Mouse (Mus musculus): ENCODE data around the gene Crybg1. TPM values are rescaled to one million over a fixed set of nuclear protein-coding genes. Genes with fewer than 3 reads are reported as not detected.

Gene Crybg1
- polyA plus RNA-seq, 1 experiment from 2014 or later: 1.1 TPM

- no peaks in the 10 kb centered on the region for H3K4me1 ChIP-seq (ENCODE audit: control insufficient read depth, insufficient read depth, low read length)
- no peak overlapping the region for H3K27ac ChIP-seq (replicated peaks; ENCODE audit: low read depth, low read length)
- ATAC-seq (replicated peaks; ENCODE audit: insufficient number of reproducible peaks, low FRiP score, low TSS enrichment, low read depth): no peak
- DNase-seq (ENCODE audit: low spot score): no peak
- no peak overlapping the region for H3K4me2 ChIP-seq (ENCODE audit: low read depth, low read length)
- no peaks in the 10 kb centered on the region for H3K9me3 ChIP-seq (replicated peaks; ENCODE audit: control insufficient read depth, low read length)
- H3K27me3 ChIP-seq (ENCODE audit: control insufficient read depth, insufficient read depth, low read length): no peaks in the 10 kb centered on the region
- WGBS: 86% methylated on average over 5 of the region's 5 CpGs
- H3K4me3 ChIP-seq (ENCODE audit: low read depth, low read length): no peak overlapping the region
- H3K9ac ChIP-seq (replicated peaks; ENCODE audit: low read length): no peak overlapping the region
- H3K36me3 ChIP-seq (replicated peaks; ENCODE audit: control insufficient read depth, insufficient read depth, low read depth, low read length): no peaks in the 10 kb centered on the region
Measured at GRCm38 (mm10) chr10:44116796-44117195, 31.9 kb downstream of the Crybg1 start.

DNA sequence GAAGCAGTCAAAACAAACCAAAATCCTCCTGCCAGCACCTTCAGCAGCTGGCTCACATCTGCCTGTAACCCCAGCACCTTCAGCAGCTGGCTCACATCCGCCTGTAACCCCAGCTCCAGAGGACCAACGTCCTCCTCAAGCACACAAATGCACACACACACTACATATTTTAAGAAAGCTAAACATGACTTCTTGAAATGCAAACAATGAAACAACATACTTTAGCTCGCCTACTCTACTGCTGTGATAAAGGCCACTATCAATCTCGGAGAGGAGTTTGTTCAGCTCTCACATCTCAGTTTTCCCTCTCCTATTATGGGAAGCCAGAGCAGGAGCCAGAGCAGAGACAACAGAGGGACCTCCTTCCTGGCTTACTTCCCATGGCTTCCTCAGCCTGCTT, 34.0 kb downstream of the Crybg1 start:
- no peaks in the 10 kb centered on the region for H3K27me3 ChIP-seq (ENCODE audit: control insufficient read depth, insufficient read depth, low read length)
- 57% methylated on average over 4 of the region's 4 CpGs for WGBS
- H3K36me3 ChIP-seq (replicated peaks; ENCODE audit: control insufficient read depth, insufficient read depth, low read depth, low read length): no peaks in the 10 kb centered on the region
- H3K9me3 ChIP-seq (replicated peaks; ENCODE audit: control insufficient read depth, low read length): no peaks in the 10 kb centered on the region
- no peak overlapping the region for H3K4me2 ChIP-seq (ENCODE audit: low read depth, low read length)
- no peak for DNase-seq (ENCODE audit: low spot score)
- H3K9ac ChIP-seq (replicated peaks; ENCODE audit: low read length): no peak overlapping the region
- no peak overlapping the region for H3K4me3 ChIP-seq (ENCODE audit: low read depth, low read length)
- no peak for ATAC-seq (replicated peaks; ENCODE audit: insufficient number of reproducible peaks, low FRiP score, low TSS enrichment, low read depth)
- H3K4me1 ChIP-seq (ENCODE audit: control insufficient read depth, insufficient read depth, low read length): no peaks in the 10 kb centered on the region
- H3K27ac ChIP-seq (replicated peaks; ENCODE audit: low read depth, low read length): no peak overlapping the region

DNA sequence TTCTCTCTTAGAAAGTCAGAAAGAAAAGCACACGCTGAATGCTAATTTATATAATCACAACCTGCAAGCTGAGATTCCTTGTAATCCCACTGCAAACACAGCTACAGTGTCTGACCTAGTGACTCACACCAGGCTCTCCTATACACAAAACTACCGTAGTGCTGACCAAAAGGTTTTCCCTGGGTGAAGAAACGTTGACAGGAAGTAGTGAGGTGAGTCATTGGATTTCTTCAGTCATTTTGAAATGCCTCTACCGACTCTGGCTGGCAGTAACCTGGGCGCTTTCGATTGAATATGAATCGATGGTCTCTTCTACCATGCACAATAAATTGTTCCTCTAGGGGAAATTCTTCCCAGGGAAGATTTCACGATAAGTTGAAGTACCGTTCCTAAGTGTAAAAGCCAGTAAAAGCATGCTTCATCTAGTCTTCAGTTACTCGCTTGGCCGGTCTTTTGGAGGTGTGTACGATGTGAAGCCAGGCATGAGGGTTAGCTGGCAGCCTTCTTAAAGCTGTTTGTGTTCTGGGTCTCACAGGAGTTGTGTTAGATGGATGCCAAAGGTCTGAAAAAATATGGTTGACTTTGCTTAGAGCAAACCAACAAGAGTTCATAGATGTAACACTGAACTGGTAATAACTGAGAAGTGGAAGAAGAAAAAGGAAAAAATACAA, 36.5 kb downstream of the Crybg1 start:
- H3K27me3 ChIP-seq (ENCODE audit: control insufficient read depth, insufficient read depth, low read length): no peaks in the 10 kb centered on the region
- no peaks in the 10 kb centered on the region for H3K36me3 ChIP-seq (replicated peaks; ENCODE audit: control insufficient read depth, insufficient read depth, low read depth, low read length)
- H3K27ac ChIP-seq (replicated peaks; ENCODE audit: low read depth, low read length): no peak overlapping the region
- 86% methylated on average over 12 of the region's 12 CpGs for WGBS
- ATAC-seq (replicated peaks; ENCODE audit: insufficient number of reproducible peaks, low FRiP score, low TSS enrichment, low read depth): no peak
- no peaks in the 10 kb centered on the region for H3K9me3 ChIP-seq (replicated peaks; ENCODE audit: control insufficient read depth, low read length)
- no peaks in the 10 kb centered on the region for H3K4me1 ChIP-seq (ENCODE audit: control insufficient read depth, insufficient read depth, low read length)
- H3K4me2 ChIP-seq (ENCODE audit: low read depth, low read length): no peak overlapping the region
- DNase-seq (ENCODE audit: low spot score): no peak
- no peak overlapping the region for H3K4me3 ChIP-seq (ENCODE audit: low read depth, low read length)
- no peak overlapping the region for H3K9ac ChIP-seq (replicated peaks; ENCODE audit: low read length)

DNA sequence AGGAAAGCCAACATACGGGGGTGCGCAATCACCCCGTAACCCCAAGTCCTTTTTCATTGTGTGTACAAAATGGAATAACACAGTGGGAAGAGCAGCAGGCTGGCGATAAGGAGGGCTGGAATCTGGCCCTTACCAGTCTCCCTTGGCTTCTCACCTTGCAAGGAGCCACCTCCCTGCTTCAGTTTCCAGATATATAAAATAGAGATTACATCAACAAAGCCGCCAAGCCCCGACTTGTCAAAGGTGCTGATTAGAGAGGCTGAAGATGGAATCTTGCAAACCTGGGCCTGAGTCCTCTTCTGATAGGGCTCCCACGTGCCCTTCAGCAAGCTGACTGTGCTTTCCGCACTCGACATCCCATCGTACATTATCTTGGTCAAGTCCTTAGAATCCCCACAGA, 37.5 kb downstream of the Crybg1 start:
- Histone ChIP-seq H3K4me1 (ENCODE audit: control insufficient read depth, insufficient read depth, low read length) (no peaks in the 10 kb centered on the region), H3K27me3 (ENCODE audit: control insufficient read depth, insufficient read depth, low read length) (no peaks in the 10 kb centered on the region), H3K4me2 (ENCODE audit: low read depth, low read length) (no peak overlapping the region), H3K4me3 (ENCODE audit: low read depth, low read length) (no peak overlapping the region), H3K36me3 (replicated peaks; ENCODE audit: control insufficient read depth, insufficient read depth, low read depth, low read length) (no peaks in the 10 kb centered on the region), H3K9me3 (replicated peaks; ENCODE audit: control insufficient read depth, low read length) (no peaks in the 10 kb centered on the region), H3K27ac (replicated peaks; ENCODE audit: low read depth, low read length) (no peak overlapping the region), H3K9ac (replicated peaks; ENCODE audit: low read length) (no peak overlapping the region)
- WGBS: 89% methylated on average over 10 of the region's 10 CpGs
- ATAC-seq (replicated peaks; ENCODE audit: insufficient number of reproducible peaks, low FRiP score, low TSS enrichment, low read depth) (no peak), DNase-seq (ENCODE audit: low spot score) (no peak)

- no peak overlapping the region for H3K4me3 ChIP-seq (ENCODE audit: low read depth, low read length)
Measured at GRCm38 (mm10) chr10:44110460-44110859, 38.2 kb downstream of the Crybg1 start.

DNA sequence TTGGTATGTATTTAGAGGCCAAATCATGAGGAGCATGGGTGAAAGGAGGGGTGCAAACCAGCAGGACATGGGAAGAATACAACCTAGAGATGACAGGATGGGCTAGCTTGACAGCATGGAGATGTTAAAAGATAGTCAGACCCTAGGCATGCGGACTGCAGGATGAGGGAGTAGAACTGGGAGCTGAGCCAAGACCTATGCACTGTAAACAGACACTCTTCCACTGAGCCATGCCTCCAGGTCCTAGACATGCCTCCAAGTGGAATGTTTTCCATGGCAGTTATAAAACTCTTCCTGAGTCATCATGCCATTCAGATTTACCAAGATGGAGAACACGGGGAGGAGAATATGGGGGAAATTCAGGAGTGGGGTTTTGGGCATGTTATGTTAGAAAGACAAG, 53.9 kb downstream of the Crybg1 start:
- Histone ChIP-seq H3K4me2 (ENCODE audit: low read depth, low read length) (no peak overlapping the region), H3K4me1 (ENCODE audit: control insufficient read depth, insufficient read depth, low read length) (no peaks in the 10 kb centered on the region), H3K36me3 (replicated peaks; ENCODE audit: control insufficient read depth, insufficient read depth, low read depth, low read length) (no peaks in the 10 kb centered on the region), H3K9ac (replicated peaks; ENCODE audit: low read length) (no peak overlapping the region), H3K27ac (replicated peaks; ENCODE audit: low read depth, low read length) (no peak overlapping the region), H3K4me3 (ENCODE audit: low read depth, low read length) (no peak overlapping the region), H3K27me3 (ENCODE audit: control insufficient read depth, insufficient read depth, low read length) (no peaks in the 10 kb centered on the region), H3K9me3 (replicated peaks; ENCODE audit: control insufficient read depth, low read length) (no peaks in the 10 kb centered on the region)
- 80% methylated on average over 2 of the region's 2 CpGs for WGBS
- DNase-seq (ENCODE audit: low spot score) (no peak), ATAC-seq (replicated peaks; ENCODE audit: insufficient number of reproducible peaks, low FRiP score, low TSS enrichment, low read depth) (no peak)

More at GRCm38 (mm10) chr10:44110460-44110859, 38.2 kb downstream of the Crybg1 start:
- Histone ChIP-seq H3K9me3 (replicated peaks; ENCODE audit: control insufficient read depth, low read length) (no peaks in the 10 kb centered on the region), H3K27ac (replicated peaks; ENCODE audit: low read depth, low read length) (no peak overlapping the region), H3K9ac (replicated peaks; ENCODE audit: low read length) (no peak overlapping the region), H3K36me3 (replicated peaks; ENCODE audit: control insufficient read depth, insufficient read depth, low read depth, low read length) (no peaks in the 10 kb centered on the region), H3K4me1 (ENCODE audit: control insufficient read depth, insufficient read depth, low read length) (no peaks in the 10 kb centered on the region), H3K4me2 (ENCODE audit: low read depth, low read length) (no peak overlapping the region), H3K27me3 (ENCODE audit: control insufficient read depth, insufficient read depth, low read length) (no peaks in the 10 kb centered on the region)
- ATAC-seq (replicated peaks; ENCODE audit: insufficient number of reproducible peaks, low FRiP score, low TSS enrichment, low read depth) (no peak), DNase-seq (ENCODE audit: low spot score) (no peak)

DNA sequence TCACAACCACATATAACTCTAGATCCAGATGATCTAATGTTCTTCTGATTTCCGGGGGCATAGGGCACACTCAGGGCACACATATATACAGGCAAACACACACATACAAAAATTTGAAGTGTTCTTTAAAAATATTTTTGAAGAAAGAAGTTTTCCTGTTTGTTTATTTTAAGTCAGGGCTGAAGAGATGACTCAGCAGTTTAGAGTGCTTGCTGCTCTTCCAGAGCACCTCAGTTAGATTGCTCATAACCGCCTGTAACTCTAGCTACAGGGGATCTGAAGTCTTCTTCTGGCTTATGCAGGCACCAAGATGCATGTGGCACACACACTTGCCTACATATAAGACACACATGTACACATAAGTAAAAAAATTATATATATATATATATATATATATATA, 56.9 kb downstream of the Crybg1 start:
- no peak for ATAC-seq (replicated peaks; ENCODE audit: insufficient number of reproducible peaks, low FRiP score, low TSS enrichment, low read depth)
- WGBS: 93% methylated on average over 2 of the region's 2 CpGs

DNA sequence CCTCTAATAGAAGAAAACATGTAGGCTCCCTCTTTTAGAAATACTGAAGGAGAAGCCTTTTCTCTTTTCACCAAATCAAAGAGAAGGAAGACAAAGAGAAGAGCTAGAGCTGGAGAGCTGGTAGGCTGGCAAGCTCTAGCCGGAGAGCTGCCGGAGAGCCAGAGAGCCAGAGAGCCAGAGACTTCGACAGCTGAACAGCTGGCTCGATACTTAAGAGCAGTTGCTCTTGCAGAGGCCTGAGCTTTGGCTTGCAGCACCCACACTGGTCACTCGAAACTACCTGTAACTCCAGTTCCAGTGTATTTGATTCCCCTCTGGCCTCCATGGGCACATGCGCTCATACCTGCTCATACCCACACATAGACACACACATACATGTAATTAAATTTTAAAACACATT, 68.3 kb downstream of the Crybg1 start:
- no peak for ATAC-seq (replicated peaks; ENCODE audit: insufficient number of reproducible peaks, low FRiP score, low TSS enrichment, low read depth)
- H3K27ac ChIP-seq (replicated peaks; ENCODE audit: low read depth, low read length): no peak overlapping the region
- H3K9me3 ChIP-seq (replicated peaks; ENCODE audit: control insufficient read depth, low read length): no peaks in the 10 kb centered on the region
- H3K4me2 ChIP-seq (ENCODE audit: low read depth, low read length): no peak overlapping the region
- H3K4me3 ChIP-seq (ENCODE audit: low read depth, low read length): no peak overlapping the region
- no peaks in the 10 kb centered on the region for H3K27me3 ChIP-seq (ENCODE audit: control insufficient read depth, insufficient read depth, low read length)
- WGBS: 67% methylated on average over 6 of the region's 6 CpGs
- no peak for DNase-seq (ENCODE audit: low spot score)
- no peaks in the 10 kb centered on the region for H3K36me3 ChIP-seq (replicated peaks; ENCODE audit: control insufficient read depth, insufficient read depth, low read depth, low read length)
- H3K4me1 ChIP-seq (ENCODE audit: control insufficient read depth, insufficient read depth, low read length): no peaks in the 10 kb centered on the region
- H3K9ac ChIP-seq (replicated peaks; ENCODE audit: low read length): no peak overlapping the region

More for the DNA sequence above, 56.9 kb downstream of the Crybg1 start:
- Histone ChIP-seq H3K4me2 (ENCODE audit: low read depth, low read length) (no peak overlapping the region), H3K9me3 (replicated peaks; ENCODE audit: control insufficient read depth, low read length) (no peaks in the 10 kb centered on the region), H3K27ac (replicated peaks; ENCODE audit: low read depth, low read length) (no peak overlapping the region), H3K27me3 (ENCODE audit: control insufficient read depth, insufficient read depth, low read length) (no peaks in the 10 kb centered on the region), H3K4me3 (ENCODE audit: low read depth, low read length) (no peak overlapping the region), H3K4me1 (ENCODE audit: control insufficient read depth, insufficient read depth, low read length) (no peaks in the 10 kb centered on the region), H3K36me3 (replicated peaks; ENCODE audit: control insufficient read depth, insufficient read depth, low read depth, low read length) (no peaks in the 10 kb centered on the region), H3K9ac (replicated peaks; ENCODE audit: low read length) (no peak overlapping the region)
- DNase-seq (ENCODE audit: low spot score): no peak

Data from embryonic facial prominence, embryonic 11.5 days (tissue).